Mouse (Mus musculus) heart, embryonic 13.5 days (tissue): ENCODE data around the gene Slc38a2. TPM values are rescaled to one million over a fixed set of nuclear protein-coding genes. Genes with fewer than 3 reads are reported as not detected.

ENCODE experiments used
- ATAC-seq: fragments of 200-750 bp; cut with Nextera tagmentation; 2 replicates; pipeline ENCODE4 v1.8.0; 2017; ENCODE audit warnings: moderate TSS enrichment; ENCODE audit not compliant: insufficient number of reproducible peaks, low FRiP score, low TSS enrichment; ENCODE audit errors: extremely low read depth
- H3K27ac ChIP-seq: fragments of 300-500 bp; sonication (generic); replicated peaks from 2 replicates; pipeline ENCODE4 v1.5.1; 2015; ENCODE audit warnings: moderate library complexity, mild to moderate bottlenecking, inconsistent platforms
- H3K27me3 ChIP-seq: fragments of 300-500 bp; sonication (generic); replicated peaks from 2 replicates; pipeline ENCODE4 v1.6.1; 2015; ENCODE audit warnings: mild to moderate bottlenecking, inconsistent platforms
- H3K36me3 ChIP-seq: fragments of 300-500 bp; sonication (generic); 2 replicates; pipeline ENCODE4 v1.6.1; 2015; ENCODE audit warnings: mild to moderate bottlenecking, inconsistent platforms
- H3K4me1 ChIP-seq: fragments of 300-500 bp; sonication (generic); 2 replicates; pipeline ENCODE4 v1.6.1; 2015; ENCODE audit warnings: inconsistent platforms
- H3K4me2 ChIP-seq: fragments of 300-500 bp; sonication (generic); 2 replicates; pipeline ENCODE4 v1.6.1; 2015; ENCODE audit warnings: inconsistent platforms, mild to moderate bottlenecking, moderate library complexity
- H3K4me3 ChIP-seq: fragments of 300-500 bp; sonication (generic); 2 replicates; pipeline ENCODE4 v1.5.1; 2015; ENCODE audit warnings: moderate library complexity, mild to moderate bottlenecking, inconsistent platforms
- H3K9ac ChIP-seq: fragments of 300-500 bp; sonication (generic); 2 replicates; pipeline ENCODE4 v1.6.1; 2015; ENCODE audit warnings: inconsistent platforms, mild to moderate bottlenecking, moderate library complexity
- H3K9me3 ChIP-seq: fragments of 300-500 bp; sonication (generic); 2 replicates; pipeline ENCODE4 v1.6.1; 2016; ENCODE audit warnings: inconsistent platforms
- WGBS: fragments of 180-500 bp; shearing (Covaris S2); methylation state at CpG from one replicate; pipeline ENCODE4 v1.1.7; 2015; ENCODE audit warnings: mixed read lengths; 5-methylcytosine and 5-hydroxymethylcytosine counted together
- polyA plus RNA-seq: library from polyadenylated mRNA; unstranded; fragments of >200 nt; fragmentation: Nextera tagmentation; extraction: Ambion mirVana; gene quantifications from 2 replicates; pipeline ENCODE4 v1.2.1, GENCODE M21; 2015

Gene Slc38a2
- polyA plus RNA-seq, 1 experiment from 2014 or later = 115 TPM

GRCm38 (mm10) chr15:96708976-96709490, 9.5 kb upstream of the Slc38a2 start:
- no peak for ATAC-seq

GRCm38 (mm10) chr15:96708428-96708827, 8.9 kb upstream of the Slc38a2 start:
- H3K4me2 ChIP-seq = peak overlapping the region; percentile 80; the same call in 1 of the 2 replicates
- no peaks in the 10 kb centered on the region for H3K36me3 ChIP-seq
- peak overlapping the region; percentile 97; the same call in 1 of the 2 replicates for H3K27ac ChIP-seq
- no peaks in the 10 kb centered on the region for H3K27me3 ChIP-seq
- no peaks in the 10 kb centered on the region for H3K9me3 ChIP-seq
- peaks cover 19% of the 10 kb centered on the region for H3K4me1 ChIP-seq
- H3K9ac ChIP-seq = no peak overlapping the region
- 82% methylated on average over 8 of the region's 8 CpGs for WGBS
- no peak for ATAC-seq
- no peak overlapping the region for H3K4me3 ChIP-seq

More at GRCm38 (mm10) chr15:96708976-96709490, 9.5 kb upstream of the Slc38a2 start:
- no peaks in the 10 kb centered on the region for H3K36me3 ChIP-seq
- no peaks in the 10 kb centered on the region for H3K9me3 ChIP-seq
- peak overlapping the region; percentile 82 for H3K9ac ChIP-seq
- H3K27me3 ChIP-seq = no peaks in the 10 kb centered on the region
- WGBS = 29% methylated on average over 14 of the region's 14 CpGs
- peak overlapping the region; percentile 97 for H3K27ac ChIP-seq
- peak overlapping the region; percentile 80 for H3K4me2 ChIP-seq
- H3K4me3 ChIP-seq = peak overlapping the region; percentile 58
- H3K4me1 ChIP-seq = peaks cover 19% of the 10 kb centered on the region

- Histone ChIP-seq H3K36me3 (no peaks in the 10 kb centered on the region), H3K4me1 (peaks cover 19% of the 10 kb centered on the region), H3K27me3 (no peaks in the 10 kb centered on the region), H3K27ac (peak overlapping the region; percentile 97; the same call in 1 of the 2 replicates), H3K4me2 (no peak overlapping the region), H3K9me3 (no peaks in the 10 kb centered on the region), H3K4me3 (no peak overlapping the region), H3K9ac (no peak overlapping the region)
- 85% methylated on average over 2 of the region's 2 CpGs for WGBS
- no peak for ATAC-seq
Observed at GRCm38 (mm10) chr15:96707936-96708335, 8.4 kb upstream of the Slc38a2 start.

GRCm38 (mm10) chr15:96702466-96703031, 3.0 kb upstream of the Slc38a2 start:
- no peak overlapping the region for H3K27ac ChIP-seq
- H3K9ac ChIP-seq = no peak overlapping the region
- ATAC-seq = no peak
- H3K4me2 ChIP-seq = no peak overlapping the region
- 84% methylated on average over 12 of the region's 12 CpGs for WGBS
- H3K4me3 ChIP-seq = no peak overlapping the region
- no peaks in the 10 kb centered on the region for H3K27me3 ChIP-seq
- H3K36me3 ChIP-seq = peaks cover 10% of the 10 kb centered on the region
- H3K4me1 ChIP-seq = peaks cover 13% of the 10 kb centered on the region
- H3K9me3 ChIP-seq = no peaks in the 10 kb centered on the region

- H3K27ac ChIP-seq = peak overlapping the region; percentile 100
- no peaks in the 10 kb centered on the region for H3K27me3 ChIP-seq
- H3K9ac ChIP-seq = peak overlapping the region; percentile 100
- H3K4me1 ChIP-seq = peaks cover 30% of the 10 kb centered on the region
- peak overlapping the region; percentile 85 for H3K4me2 ChIP-seq
- H3K9me3 ChIP-seq = no peaks in the 10 kb centered on the region
- peak overlapping the region; percentile 94 for H3K4me3 ChIP-seq
- no peak for ATAC-seq
- peaks cover 28% of the 10 kb centered on the region for H3K36me3 ChIP-seq
- WGBS = 31% methylated on average over 13 of the region's 13 CpGs
Observed at GRCm38 (mm10) chr15:96700766-96701165, 1.2 kb upstream of the Slc38a2 start.

GRCm38 (mm10) chr15:96698658-96699448, 677 bp downstream of the Slc38a2 start:
- ATAC-seq = peak; percentile 69
- Histone ChIP-seq H3K4me3 (peak overlapping the region; percentile 94), H3K9me3 (no peaks in the 10 kb centered on the region), H3K4me2 (peak overlapping the region; percentile 85), H3K9ac (peak overlapping the region; percentile 100), H3K27ac (peak overlapping the region; percentile 100), H3K36me3 (peaks cover 47% of the 10 kb centered on the region), H3K4me1 (peaks cover 50% of the 10 kb centered on the region), H3K27me3 (no peaks in the 10 kb centered on the region)
- WGBS = under 1% methylated on average over 98 of the region's 101 CpGs

GRCm38 (mm10) chr15:96697901-96698657, 1.5 kb downstream of the Slc38a2 start:
- WGBS = 12% methylated on average over 19 of the region's 19 CpGs
- Histone ChIP-seq H3K27me3 (no peaks in the 10 kb centered on the region), H3K9ac (peak overlapping the region; percentile 100), H3K36me3 (peaks cover 55% of the 10 kb centered on the region), H3K4me3 (peak overlapping the region; percentile 94), H3K4me2 (peak overlapping the region; percentile 85), H3K27ac (peak overlapping the region; percentile 100), H3K4me1 (peaks cover 57% of the 10 kb centered on the region), H3K9me3 (no peaks in the 10 kb centered on the region)
- ATAC-seq = no peak

- peak overlapping the region; percentile 100 for H3K27ac ChIP-seq
- ATAC-seq = no peak
- peaks cover 69% of the 10 kb centered on the region for H3K36me3 ChIP-seq
- WGBS = 58% methylated on average over 13 of the region's 13 CpGs
- H3K27me3 ChIP-seq = no peaks in the 10 kb centered on the region
- peaks cover 67% of the 10 kb centered on the region for H3K4me1 ChIP-seq
- peak overlapping the region; percentile 85 for H3K4me2 ChIP-seq
- peak overlapping the region; percentile 100 for H3K9ac ChIP-seq
- H3K9me3 ChIP-seq = no peaks in the 10 kb centered on the region
- H3K4me3 ChIP-seq = peak overlapping the region; percentile 94
Observed at GRCm38 (mm10) chr15:96696486-96697284, 2.8 kb downstream of the Slc38a2 start.

GRCm38 (mm10) chr15:96695455-96696421, 3.8 kb downstream of the Slc38a2 start:
- Histone ChIP-seq H3K27me3 (no peaks in the 10 kb centered on the region), H3K9ac (peak overlapping the region; percentile 100), H3K4me2 (peak overlapping the region; percentile 85), H3K27ac (peak overlapping the region; percentile 100), H3K36me3 (peaks cover 78% of the 10 kb centered on the region), H3K4me1 (peaks cover 69% of the 10 kb centered on the region), H3K4me3 (peak overlapping the region; percentile 94), H3K9me3 (no peaks in the 10 kb centered on the region)
- WGBS = 62% methylated on average over 26 of the region's 26 CpGs
- ATAC-seq = no peak

- Histone ChIP-seq H3K4me1 (peaks cover 68% of the 10 kb centered on the region), H3K27ac (peak overlapping the region; percentile 100), H3K27me3 (no peaks in the 10 kb centered on the region), H3K9ac (peak overlapping the region; percentile 100), H3K9me3 (no peaks in the 10 kb centered on the region), H3K4me2 (peak overlapping the region; percentile 85), H3K36me3 (peaks cover 86% of the 10 kb centered on the region), H3K4me3 (peak overlapping the region; percentile 94)
- WGBS = 89% methylated on average over 7 of the region's 7 CpGs
- no peak for ATAC-seq
Observed at GRCm38 (mm10) chr15:96694988-96695387, 4.5 kb downstream of the Slc38a2 start.
